Mouse (Mus musculus) mesoderm, embryonic 11.5 days (tissue): ENCODE results near the gene Gm7951.
"Not testable (repeated sequence)": the region's sequence is repeated elsewhere in the genome, so short reads cannot be mapped to it uniquely, and the experiment has no call there.

Source experiments
- DNase-seq: peaks from one replicate; pipeline ENCODE4 v3.0.0-alpha.2; 2012; ENCODE audit warnings: low read depth, low spot score

The Gm7951 gene

DNA sequence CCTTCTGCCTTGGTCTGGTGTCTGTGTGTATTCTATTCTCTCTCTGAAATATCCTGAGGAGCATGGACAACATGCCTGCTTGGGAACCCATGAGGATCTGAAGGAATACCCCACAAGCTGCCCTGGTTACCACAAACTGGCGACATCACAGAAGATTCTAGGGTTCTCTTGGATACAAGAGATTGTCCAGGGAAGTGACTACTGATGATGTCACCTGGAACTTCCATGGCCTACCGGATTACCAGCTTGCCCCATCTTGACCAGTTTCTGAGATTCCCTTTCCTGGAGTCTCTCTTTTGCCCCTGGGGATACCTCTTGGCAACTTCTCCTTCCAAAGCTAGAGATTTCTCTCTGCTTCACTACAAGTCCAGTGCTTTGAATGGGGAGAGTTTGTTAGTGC, at the start of gene Gm7951:
Gene Gm7951, minus strand, starts transcription at position 101 of the 400 bp plus-strand sequence.
- DNase-seq, result not testable (repeated sequence)

DNA sequence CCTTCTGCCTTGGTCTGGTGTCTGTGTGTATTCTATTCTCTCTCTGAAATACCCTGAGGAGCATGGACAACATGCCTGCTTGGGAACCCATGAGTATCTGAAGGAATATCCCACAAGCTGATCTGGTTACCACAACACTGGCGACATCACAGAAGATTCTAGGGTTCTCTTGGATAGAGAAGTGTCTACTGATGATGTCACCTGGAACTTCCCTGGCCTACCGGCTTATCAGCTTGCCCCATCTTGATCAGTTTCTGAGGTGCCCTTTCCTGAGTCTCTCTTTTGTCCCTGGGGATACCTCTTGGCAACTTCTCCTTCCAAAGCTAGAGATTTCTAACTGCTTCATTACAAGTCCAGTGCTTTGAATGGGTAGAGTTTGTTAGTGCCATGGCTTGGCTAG, 45.4 kb upstream of the Gm7951 start, which contains the start of gene Gm17027:
Gene Gm17027, minus strand, starts transcription at position 101 of the 400 bp plus-strand sequence.
- DNase-seq, result not testable (repeated sequence)

DNA sequence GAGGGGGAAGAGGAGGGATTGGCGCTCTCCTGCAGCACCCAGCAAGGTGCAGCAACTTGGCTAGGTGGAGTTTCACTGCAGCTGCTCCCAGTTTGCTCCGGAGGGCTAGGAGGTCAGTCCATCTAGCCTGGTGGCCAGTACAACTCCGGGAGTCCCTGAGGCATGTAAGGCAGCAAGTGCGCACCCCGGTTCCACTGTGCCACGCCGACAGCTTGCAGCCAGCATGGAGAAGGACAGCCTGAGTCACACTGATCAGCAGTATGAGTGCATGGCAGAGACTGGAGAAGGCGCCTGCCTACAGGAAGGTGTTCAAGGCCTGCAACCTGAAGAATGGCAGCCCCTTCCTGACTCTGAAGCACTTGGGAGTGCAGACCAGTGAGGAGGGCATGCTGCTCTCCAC, 17.4 kb upstream of the Gm7951 start:
- not testable (repeated sequence) for DNase-seq

DNA sequence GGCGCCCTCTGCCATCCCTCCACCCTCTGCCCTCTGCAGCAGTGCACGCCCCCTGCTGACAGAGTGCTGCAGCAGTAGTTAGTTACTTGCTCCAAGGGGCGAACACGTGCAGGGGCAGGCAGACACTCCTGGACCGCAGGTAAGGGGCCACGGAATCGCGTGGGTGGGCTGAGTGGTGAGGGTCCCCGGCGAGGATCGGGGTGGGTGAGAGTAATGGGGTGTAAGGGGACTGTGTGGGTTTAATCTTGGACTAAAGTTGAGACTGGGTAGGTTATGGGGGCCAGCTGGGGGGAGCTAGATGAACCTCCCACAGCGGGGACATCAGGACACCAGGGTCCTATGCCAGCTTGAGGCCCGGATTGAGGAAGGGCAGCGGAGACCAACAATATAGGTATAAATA, 16.6 kb upstream of the Gm7951 start:
- not testable (repeated sequence) for DNase-seq
